Mouse (Mus musculus): Measurements from ENCODE around the gene Ppp5c. TPM values are rescaled to one million over a fixed set of nuclear protein-coding genes. Genes with fewer than 3 reads are reported as not detected.

Ppp5c gene
- polyA plus RNA-seq (2012; rRNA removed): 164 and 166 TPM in 2 replicates

DNA sequence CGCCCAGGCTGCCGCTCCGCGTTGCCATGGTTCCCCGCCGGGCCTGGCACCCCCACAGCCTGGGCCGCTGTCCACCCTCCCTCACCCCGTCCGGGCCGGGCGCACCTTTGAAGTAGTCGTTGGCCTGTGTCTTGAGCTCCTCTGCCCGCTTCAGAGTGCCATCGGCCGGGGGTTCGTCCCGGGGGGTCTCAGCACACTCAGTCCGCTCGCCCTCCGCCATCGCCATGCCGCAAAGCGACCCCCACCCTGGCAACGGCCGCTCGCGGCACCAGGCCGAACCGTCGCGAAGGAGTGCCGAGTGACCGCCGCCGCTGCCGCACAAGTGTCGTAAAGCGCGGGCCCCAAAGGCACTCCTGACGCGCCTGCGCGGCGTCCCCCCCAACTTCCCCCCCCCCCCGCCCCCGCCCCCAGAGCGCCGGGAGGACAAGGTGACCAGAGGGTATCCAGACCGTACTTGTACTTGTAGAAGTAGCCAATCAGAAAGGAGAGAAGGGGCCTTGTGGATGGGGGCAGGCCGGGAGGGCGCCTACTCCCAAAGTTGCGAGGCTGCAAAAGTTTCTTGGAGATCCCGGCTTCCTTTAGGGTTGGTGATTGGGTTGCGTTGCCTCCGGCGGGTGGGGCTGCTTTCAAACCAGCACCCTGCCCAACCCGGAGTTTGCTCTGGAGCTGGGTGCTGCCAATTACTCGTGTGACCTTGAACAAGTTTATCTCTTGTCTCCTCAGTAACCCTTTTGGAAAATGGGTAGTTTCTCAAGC, at the start of gene Ppp5c:
Ppp5c (minus strand) TSS at position 337 of the 756 bp plus-strand sequence.

DNA sequence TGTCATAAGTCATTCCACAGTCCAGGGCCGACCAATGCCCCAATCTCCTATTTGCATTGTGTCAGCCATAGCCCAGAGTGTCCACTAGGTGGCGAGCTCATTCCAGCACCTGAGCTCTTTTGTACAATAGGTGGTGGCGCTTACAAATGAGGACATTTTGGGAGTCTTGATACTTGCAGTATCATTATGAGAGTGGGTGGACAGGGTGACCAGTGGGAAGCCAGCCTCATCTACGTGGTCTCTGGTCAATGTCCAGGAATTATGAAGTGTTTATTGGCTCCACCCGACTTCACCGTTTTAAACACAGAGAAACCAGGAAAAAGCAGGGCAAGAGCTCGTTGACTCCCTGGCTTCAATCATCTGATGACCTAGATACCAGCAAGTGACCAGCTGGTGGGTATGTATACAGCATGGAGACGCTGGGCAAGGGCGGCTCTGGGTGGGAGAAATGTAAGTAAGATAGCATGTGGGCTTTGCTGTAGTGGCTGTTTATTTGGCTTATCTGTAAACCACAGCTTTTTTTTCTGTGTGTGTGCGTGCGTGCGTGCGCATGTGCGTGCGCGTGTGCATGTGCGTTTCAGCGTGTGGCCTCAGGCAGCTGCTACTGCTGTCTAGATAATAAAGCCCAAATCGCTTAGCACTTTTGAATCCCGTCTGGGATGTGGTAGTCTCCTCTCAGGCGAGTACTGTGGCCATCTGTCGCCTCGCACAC, 46.3 kb upstream of the Ppp5c start, which contains the start of gene Psg16:
Psg16 (plus strand) TSS at position 137 of the 712 bp plus-strand sequence.

DNA sequence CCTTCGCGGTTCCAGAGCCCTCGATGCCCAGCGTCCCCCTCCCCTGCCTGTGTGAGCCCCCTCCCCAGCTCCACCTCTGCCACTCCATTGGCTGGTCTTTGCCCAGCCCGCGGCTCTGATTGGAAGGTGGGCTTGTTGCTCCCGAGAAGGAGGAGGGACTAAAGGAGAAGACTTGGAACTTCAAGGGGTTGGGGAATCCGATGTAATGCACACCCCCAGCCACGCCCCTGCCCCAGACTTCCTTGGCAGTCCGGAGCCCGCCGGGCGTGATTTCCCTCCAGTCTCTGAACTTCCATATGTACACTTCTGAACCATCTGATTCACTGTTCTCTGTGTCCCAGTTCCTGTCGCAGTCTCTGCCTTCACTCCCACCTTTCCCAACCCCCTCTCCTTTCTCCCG, 34.7 kb upstream of the Ppp5c start, which contains the start of gene Hif3a:
Hif3a (minus strand) TSS at position 39 of the 400 bp plus-strand sequence.

DNA sequence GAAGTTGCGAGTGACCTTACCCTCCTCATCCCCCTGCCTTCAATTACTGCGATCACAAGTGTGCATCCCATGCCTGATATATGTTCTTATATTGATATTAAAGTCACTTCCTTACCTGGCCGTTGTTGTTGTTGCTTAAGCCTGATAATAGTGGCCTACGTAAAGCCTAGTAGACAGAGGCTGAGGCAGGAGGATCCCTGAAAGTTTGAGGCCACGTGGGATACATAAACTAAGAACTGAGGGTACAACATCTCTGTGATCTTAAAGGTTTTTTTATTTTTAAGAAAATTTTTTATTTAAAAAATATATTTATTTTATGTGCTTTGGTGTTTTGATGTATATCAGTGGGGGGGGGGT, 35.3 kb downstream of the Ppp5c start, which contains the start of gene Ccdc8:
Ccdc8 (plus strand) TSS at position 258 of the 357 bp plus-strand sequence.

DNA sequence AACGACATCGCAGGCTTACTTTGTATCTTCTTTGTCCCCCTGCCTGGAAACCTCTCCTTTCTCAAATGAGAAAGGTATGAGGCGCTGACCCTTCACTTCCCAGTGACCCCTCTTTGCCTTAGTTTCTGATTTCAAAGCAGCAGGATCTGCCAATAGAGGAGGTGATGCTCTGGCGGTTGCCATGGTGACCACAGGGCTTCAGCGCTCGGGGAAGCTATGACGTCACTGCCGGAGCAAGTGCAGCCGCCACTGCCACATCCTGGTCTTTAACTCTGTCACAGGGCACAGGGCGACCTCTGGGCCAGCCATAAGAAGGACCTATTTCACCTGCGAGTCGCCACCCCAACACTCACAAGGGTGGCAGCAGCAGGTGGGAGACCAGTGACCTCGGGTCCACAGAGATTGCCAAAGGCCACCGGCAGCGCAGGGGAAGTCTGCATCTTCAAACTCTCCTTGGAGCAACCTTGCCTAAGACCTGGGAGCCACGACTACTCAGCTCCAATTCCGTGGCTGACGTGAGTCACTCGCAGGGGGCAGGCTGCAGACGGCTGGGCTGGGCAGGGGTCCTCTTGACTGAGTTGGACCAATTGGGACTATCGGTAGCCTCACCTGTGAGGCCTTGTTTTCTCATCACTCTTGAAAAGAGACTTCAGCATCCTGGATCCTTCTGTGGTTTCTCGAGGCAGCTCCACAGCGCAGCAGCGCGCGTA, 44.7 kb downstream of the Ppp5c start, which contains the start of gene Gm42372:
Gm42372 (plus strand) TSS at position 228 of the 710 bp plus-strand sequence.

DNA sequence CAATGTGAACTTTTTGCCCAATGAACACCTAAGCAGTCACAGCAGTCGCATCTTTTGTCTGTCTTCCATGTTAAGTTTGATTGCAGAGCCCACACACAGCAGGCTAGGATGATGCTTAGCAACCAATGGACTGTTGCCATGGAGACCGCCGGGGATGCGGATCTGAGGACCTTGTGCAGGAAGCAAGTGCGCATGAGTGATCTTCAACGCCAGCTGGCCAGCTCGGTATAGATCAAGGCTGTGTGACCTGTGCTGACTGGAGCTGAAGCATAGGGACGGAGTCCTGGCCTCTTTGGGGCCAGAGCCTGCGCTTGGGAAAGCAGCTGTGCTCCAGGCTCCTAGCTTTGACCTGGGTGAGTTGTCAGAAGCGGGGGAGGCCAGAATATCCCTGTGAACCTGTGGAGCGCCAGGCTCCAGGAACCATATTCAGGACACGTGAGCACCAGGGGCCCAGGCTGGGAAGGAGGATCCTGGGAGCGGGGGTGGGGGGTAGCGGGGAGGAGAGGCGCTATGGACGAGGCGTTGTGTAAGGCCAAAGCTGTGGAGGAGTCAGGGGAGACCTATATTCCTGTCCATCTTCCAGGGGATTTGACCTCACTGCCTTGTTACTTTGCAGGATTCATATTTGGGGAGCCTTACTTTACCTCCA, 68.1 kb downstream of the Ppp5c start, which contains the start of gene Pnmal1:
Pnmal1 (plus strand) TSS at position 141 of the 649 bp plus-strand sequence.

Other genes with a start within 250 kb of the Ppp5c start
- 19.9 and 23.2 TPM in 2 replicates for gene Slc1a5, start 246.6 kb downstream of the Ppp5c start, polyA plus RNA-seq (2012; rRNA removed)
- 243 and 267 TPM in 2 replicates for gene Strn4, start 212.0 kb downstream of the Ppp5c start, polyA plus RNA-seq (2012; rRNA removed)
- gene Fkrp, start 211.2 kb downstream of the Ppp5c start, polyA plus RNA-seq (2012; rRNA removed): 30.1 and 31.4 TPM in 2 replicates
- 7.7 and 8.6 TPM in 2 replicates for gene Prkd2, start 185.0 kb downstream of the Ppp5c start, polyA plus RNA-seq (2012; rRNA removed)
- 46.8 and 50.0 TPM in 2 replicates for gene Dact3, start 152.6 kb downstream of the Ppp5c start, polyA plus RNA-seq (2012; rRNA removed)
- 4.8 and 7.7 TPM in 2 replicates for gene Gng8, start 136.1 kb downstream of the Ppp5c start, polyA plus RNA-seq (2012; rRNA removed)
- 0.21 and 0.51 TPM in 2 replicates for gene Ptgir, start 121.4 kb downstream of the Ppp5c start, polyA plus RNA-seq (2012; rRNA removed)
- 941 and 979 TPM in 2 replicates for gene Calm3, start 103.8 kb downstream of the Ppp5c start, polyA plus RNA-seq (2012; rRNA removed)
- 62.5 and 66.8 TPM in 2 replicates for gene Pnmal2, start 83.2 kb downstream of the Ppp5c start, polyA plus RNA-seq (2012; rRNA removed)
- gene Pnmal1, start 68.2 kb downstream of the Ppp5c start, polyA plus RNA-seq (2012; rRNA removed): 42.9 and 46.0 TPM in 2 replicates
- 10.8 and 18.5 TPM in 2 replicates for gene Gm42372, start 44.8 kb downstream of the Ppp5c start, polyA plus RNA-seq (2012; rRNA removed)
- gene Ccdc8, start 35.2 kb downstream of the Ppp5c start, polyA plus RNA-seq (2012; rRNA removed): 4.5 and 5.1 TPM in 2 replicates
- gene Hif3a, start 34.5 kb upstream of the Ppp5c start, polyA plus RNA-seq (2012; rRNA removed): 5.1 and 5.3 TPM in 2 replicates
- 2.9 and 4.4 TPM in 2 replicates for gene Psg16, start 46.1 kb upstream of the Ppp5c start, polyA plus RNA-seq (2012; rRNA removed)
- gene Ceacam3, start 122.4 kb upstream of the Ppp5c start, polyA plus RNA-seq (2012; rRNA removed): 0.15 and 0.18 TPM in 2 replicates
- 0.26 and 0.33 TPM in 2 replicates for gene Psg29, start 175.6 kb upstream of the Ppp5c start, polyA plus RNA-seq (2012; rRNA removed)

All from central nervous system, embryonic 18 days (tissue).